Mouse (Mus musculus) gastrocnemius, postnatal 36 days (tissue): Measurements from ENCODE around the gene Plxnb1. TPM values are rescaled to one million over a fixed set of nuclear protein-coding genes. Genes with fewer than 3 reads are reported as not detected.
"Not testable (repeated sequence)": the region's sequence is repeated elsewhere in the genome, so short reads cannot be mapped to it uniquely, and the experiment has no call there.

ENCODE experiments used
- DNase-seq, 2 experiments: peaks; one replicate each; pipeline ENCODE4 v3.0.0; 2022
- intact Hi-C: fragments of 180-260 bp; cut with DNase I; formaldehyde crosslinking; loops from one replicate; pipeline ENCODE4 v1.15.1; 2025
- total RNA-seq, 2 experiments: library from RNA; stranded (reverse); gene quantifications; 2 replicates each; pipeline ENCODE4 v1.2.3; 2021

Plxnb1 gene
- total RNA-seq, 2 experiments from 2014 or later, result 0.64 to 0.99 TPM

GRCm38 (mm10) chr9:109125043-109125442 is 29.9 kb downstream of the Plxnb1 start:
- intact Hi-C loops, result no loop called here
- DNase-seq, result no peak

DNA sequence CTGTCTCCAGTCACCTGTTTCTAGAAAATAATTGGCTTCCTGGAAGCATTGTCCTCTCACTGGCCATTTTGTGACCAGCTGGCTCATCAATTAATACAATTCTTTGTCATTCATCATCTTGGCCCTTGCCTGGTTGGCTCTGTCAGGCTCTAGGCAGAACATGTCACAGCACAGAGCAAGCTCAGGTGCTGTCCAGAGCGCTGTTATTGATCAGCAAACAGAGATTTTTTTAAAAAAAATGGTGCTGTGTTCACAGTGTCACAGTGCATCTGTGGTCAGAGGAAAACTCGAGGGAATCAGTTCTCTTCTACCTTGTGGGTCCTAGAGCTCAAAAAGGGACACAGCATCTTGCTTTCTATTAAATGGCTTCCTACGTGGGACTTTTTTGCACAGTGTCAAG is 30.3 kb downstream of the Plxnb1 start:
- DNase-seq, result no peak
- intact Hi-C loops, result no loop called here

DNA sequence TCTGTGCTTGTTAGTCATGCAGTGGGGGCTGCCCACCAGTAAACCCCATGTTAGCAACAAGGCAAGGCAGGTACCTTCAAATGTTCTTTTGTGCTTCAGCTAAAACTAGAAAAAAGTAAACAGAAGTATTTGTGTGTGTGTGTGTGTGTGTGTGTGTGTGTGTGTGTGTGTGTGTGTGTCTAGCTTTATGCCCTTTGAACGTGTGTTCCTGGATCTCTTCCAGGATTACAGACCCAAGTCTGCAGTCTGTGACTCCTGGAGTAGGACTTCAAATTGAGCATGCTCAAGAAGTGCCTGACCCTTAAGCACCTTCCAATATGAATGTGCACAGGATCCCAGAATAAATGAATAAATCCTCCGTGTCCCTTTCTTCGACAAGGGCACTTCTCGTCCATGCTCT is 31.9 kb downstream of the Plxnb1 start:
- intact Hi-C loops, result no loop called here
- no peak for DNase-seq

GRCm38 (mm10) chr9:109128211-109128610 is 33.0 kb downstream of the Plxnb1 start:
- DNase-seq, result no peak

DNA sequence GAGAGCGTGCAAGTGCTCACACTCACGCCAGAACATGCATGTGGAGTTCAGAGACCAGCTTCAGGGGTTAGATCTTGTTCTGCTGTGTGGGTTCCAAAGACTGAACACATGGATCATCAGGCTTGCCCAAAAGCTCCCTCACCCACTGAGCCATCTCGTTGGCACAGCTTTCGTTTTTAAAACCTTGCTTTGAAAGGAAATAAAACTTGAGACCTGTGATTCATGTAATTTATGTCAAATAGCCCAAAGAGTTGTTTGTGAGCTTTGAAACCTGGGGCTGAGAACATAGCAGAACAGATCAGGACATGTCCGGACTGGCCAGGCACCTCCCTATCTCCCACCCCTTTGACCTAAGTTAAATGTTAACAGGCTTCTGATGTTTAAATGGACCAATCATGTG is 34.9 kb downstream of the Plxnb1 start:
- no peak for DNase-seq
- intact Hi-C loops, result no loop called here

More at GRCm38 (mm10) chr9:109128211-109128610, 33.0 kb downstream of the Plxnb1 start:
- intact Hi-C loops, result no loop called here

GRCm38 (mm10) chr9:109140414-109140813 is 45.2 kb downstream of the Plxnb1 start:
- intact Hi-C loops, result not testable (repeated sequence)

DNA sequence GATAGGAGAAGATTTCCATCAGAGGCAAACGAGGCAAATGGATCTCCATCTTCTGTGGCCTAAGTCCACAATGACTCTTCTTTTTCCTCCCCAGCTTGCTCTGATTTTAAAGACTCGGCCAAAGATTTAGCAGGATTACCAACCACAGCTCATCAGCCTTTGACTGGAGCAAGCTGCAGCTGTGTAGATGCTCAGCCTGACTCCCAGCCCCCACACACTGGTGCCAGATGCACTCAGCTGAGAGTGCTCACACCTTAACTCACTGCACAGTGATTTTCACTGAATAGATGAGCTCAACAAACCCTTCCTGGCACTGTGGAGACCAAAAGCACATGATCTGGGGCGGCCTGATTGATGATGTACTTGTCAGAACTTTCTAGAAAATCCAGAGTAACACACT is 66.8 kb downstream of the Plxnb1 start, which contains the start of gene Fbxw21:
Gene Fbxw21, minus strand, starts transcription at position 101 of the 400 bp plus-strand sequence.
- DNase-seq, result no peak

More at GRCm38 (mm10) chr9:109140414-109140813, 45.2 kb downstream of the Plxnb1 start:
- DNase-seq, result not testable (repeated sequence)

DNA sequence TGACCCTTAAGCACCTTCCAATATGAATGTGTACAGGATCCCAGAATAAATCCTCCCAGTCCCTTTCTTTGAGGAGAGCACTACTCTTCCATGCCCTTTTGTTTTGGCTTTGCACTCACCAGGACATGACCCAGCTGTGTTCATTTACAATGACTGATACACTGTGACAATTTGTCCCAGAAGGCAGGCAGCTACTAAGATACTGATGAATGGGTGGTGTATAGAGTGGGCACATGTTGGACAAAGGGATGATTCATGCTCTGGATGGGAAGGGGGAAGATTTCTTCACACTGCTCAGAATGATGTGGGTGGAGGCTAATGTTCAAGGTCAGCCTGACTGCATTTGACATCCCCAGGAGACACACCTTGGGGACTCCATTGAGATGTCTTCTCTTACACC is 72.1 kb downstream of the Plxnb1 start:
- no peak for DNase-seq
- intact Hi-C loops, result no loop called here

More for the DNA sequence above, 66.8 kb downstream of the Plxnb1 start, which contains the start of gene Fbxw21:
- intact Hi-C loops, result no loop called here

Other genes with a start within 250 kb of the Plxnb1 start
- gene Slc26a6, start 242.1 kb upstream of the Plxnb1 start, total RNA-seq, result 10 to 100 TPM; 16.5 to 19.3 TPM
- not detected for gene Tmem89, start 180.8 kb upstream of the Plxnb1 start, total RNA-seq
- 1,000 to 10,000 TPM; 1,038 to 1,084 TPM for gene Uqcrc1, start 158.8 kb upstream of the Plxnb1 start, total RNA-seq
- gene Col7a1, start 141.8 kb upstream of the Plxnb1 start, total RNA-seq, result 1 to 10 TPM; 2.4 TPM
- gene Ucn2, start 109.4 kb upstream of the Plxnb1 start, total RNA-seq, result under 1 TPM; 0.23 to 0.67 TPM
- 10 to 100 TPM; 37.3 to 46.3 TPM for gene Pfkfb4, start 103.6 kb upstream of the Plxnb1 start, total RNA-seq
- gene Shisa5, start 56.8 kb upstream of the Plxnb1 start, total RNA-seq, result 10 to 100 TPM; 11.9 to 13.4 TPM
- gene Trex1, start 35.7 kb upstream of the Plxnb1 start, total RNA-seq, result 10 to 100 TPM; 11.6 to 11.8 TPM
- 1 to 10 TPM; 7.8 to 8.3 TPM for gene Atrip, start 21.3 kb upstream of the Plxnb1 start, total RNA-seq
- gene Ccdc51, start 12.9 kb upstream of the Plxnb1 start, total RNA-seq, result 1 to 10 TPM; 5.9 to 6.6 TPM
- gene Tma7, start 12.8 kb upstream of the Plxnb1 start, total RNA-seq, result 100 to 1,000 TPM; 245 to 268 TPM
- gene Fbxw21, start 66.7 kb downstream of the Plxnb1 start, total RNA-seq, result not detected
- not detected for gene Fbxw13, start 100.6 kb downstream of the Plxnb1 start, total RNA-seq
- gene Fbxw20, start 139.4 kb downstream of the Plxnb1 start, total RNA-seq, result not detected
- gene Fbxw14, start 192.3 kb downstream of the Plxnb1 start, total RNA-seq, result not detected
- not detected for gene Fbxw28, start 244.3 kb downstream of the Plxnb1 start, total RNA-seq